Mouse (Mus musculus) kidney, embryonic 15.5 days (tissue): ENCODE measurements around the gene Ect2. TPM values are rescaled to one million over a fixed set of nuclear protein-coding genes. Genes with fewer than 3 reads are reported as not detected.

ENCODE experiments used
- ATAC-seq: fragments of 200-750 bp; cut with Nextera tagmentation; replicated peaks from 2 replicates; pipeline ENCODE4 v1.8.0; 2017; ENCODE audit warnings: moderate TSS enrichment; ENCODE audit not compliant: low FRiP score
- H3K27ac ChIP-seq: fragments of 300-500 bp; sonication (generic); 2 replicates; pipeline ENCODE4 v1.5.1; 2015; ENCODE audit warnings: mild to moderate bottlenecking, inconsistent platforms
- H3K27me3 ChIP-seq: fragments of 300-500 bp; sonication (generic); 2 replicates; pipeline ENCODE4 v1.6.1; 2015; ENCODE audit warnings: inconsistent platforms
- H3K36me3 ChIP-seq: fragments of 300-500 bp; sonication (generic); 2 replicates; pipeline ENCODE4 v1.6.1; 2015; ENCODE audit warnings: inconsistent platforms
- H3K4me1 ChIP-seq: fragments of 300-500 bp; sonication (generic); 2 replicates; pipeline ENCODE4 v1.6.1; 2015; ENCODE audit warnings: inconsistent platforms
- H3K4me2 ChIP-seq: fragments of 300-500 bp; sonication (generic); 2 replicates; pipeline ENCODE4 v1.6.1; 2015; ENCODE audit warnings: moderate library complexity, mild to moderate bottlenecking, inconsistent platforms
- H3K4me3 ChIP-seq: fragments of 300-500 bp; sonication (generic); replicated peaks from 2 replicates; pipeline ENCODE4 v1.5.1; 2015; ENCODE audit warnings: mild to moderate bottlenecking, inconsistent platforms
- H3K9ac ChIP-seq: fragments of 300-500 bp; sonication (generic); 2 replicates; pipeline ENCODE4 v1.6.1; 2015; ENCODE audit warnings: mild to moderate bottlenecking, inconsistent platforms
- H3K9me3 ChIP-seq: fragments of 300-500 bp; sonication (generic); replicated peaks from 2 replicates; pipeline ENCODE4 v1.6.1; 2016; ENCODE audit warnings: inconsistent platforms
- WGBS: fragments of 180-500 bp; shearing (Covaris S2); methylation state at CpG from one replicate; pipeline ENCODE4 v1.1.7; 2015; ENCODE audit warnings: mixed read lengths; 5-methylcytosine and 5-hydroxymethylcytosine counted together
- polyA plus RNA-seq: library from polyadenylated mRNA; unstranded; fragments of >200 nt; fragmentation: Nextera tagmentation; extraction: Ambion mirVana; gene quantifications from 2 replicates; pipeline ENCODE4 v1.2.1, GENCODE M21; 2015

Ect2 gene
- polyA plus RNA-seq = 60.9 and 66.7 TPM in 2 replicates

DNA sequence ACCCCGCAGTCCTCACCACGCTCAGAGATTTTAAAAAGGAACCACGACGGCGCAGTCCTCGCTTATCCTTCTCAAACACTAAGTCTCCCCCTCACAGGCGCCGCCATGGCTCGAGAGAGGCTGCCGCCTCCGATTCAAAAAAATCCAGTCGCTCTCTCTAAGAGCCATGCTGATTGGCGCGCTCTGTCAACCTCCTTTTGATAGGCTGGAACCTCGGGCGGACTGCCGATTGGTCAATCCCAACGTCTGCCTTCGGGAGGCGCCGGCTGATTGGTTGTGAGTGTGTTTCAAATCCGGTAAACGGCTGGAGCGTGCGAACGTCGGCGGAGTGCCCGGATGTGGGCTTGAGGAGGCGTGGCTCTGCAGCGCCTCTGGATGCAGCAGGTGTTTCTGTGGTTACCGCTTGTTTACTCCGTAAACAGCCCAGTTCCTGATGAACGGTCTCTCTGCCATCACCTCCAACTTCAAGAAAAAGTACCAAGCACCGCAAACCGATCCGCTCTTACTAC, at the start of gene Ect2:
Ect2 (minus strand) TSS at position 178 of the 509 bp plus-strand sequence.
- Histone ChIP-seq H3K9ac (peak within 1 kb of the TSS; percentile 78), H3K27me3 (no peaks in the 10 kb centered on the region), H3K9me3 (no peaks in the 10 kb centered on the region), H3K4me3 (peak within 1 kb of the TSS; percentile 91), H3K36me3 (peaks cover 18% of the 10 kb centered on the region), H3K4me1 (peaks cover 27% of the 10 kb centered on the region), H3K27ac (peak within 1 kb of the TSS; percentile 86), H3K4me2 (peak within 1 kb of the TSS; percentile 68)
- ATAC-seq = peak; percentile 99
- WGBS = under 1% methylated on average over 37 of the region's 37 CpGs

- ATAC-seq = no peak
- Histone ChIP-seq H3K4me2 (no peak overlapping the region), H3K4me1 (peaks cover 21% of the 10 kb centered on the region), H3K4me3 (no peak overlapping the region), H3K36me3 (no peaks in the 10 kb centered on the region), H3K9ac (no peak overlapping the region), H3K27me3 (no peaks in the 10 kb centered on the region), H3K27ac (no peak overlapping the region), H3K9me3 (no peaks in the 10 kb centered on the region)
- WGBS = 81% methylated on average over 5 of the region's 5 CpGs
Observed at GRCm38 (mm10) chr3:27201728-27202411, 48.2 kb upstream of the Ect2 start.

DNA sequence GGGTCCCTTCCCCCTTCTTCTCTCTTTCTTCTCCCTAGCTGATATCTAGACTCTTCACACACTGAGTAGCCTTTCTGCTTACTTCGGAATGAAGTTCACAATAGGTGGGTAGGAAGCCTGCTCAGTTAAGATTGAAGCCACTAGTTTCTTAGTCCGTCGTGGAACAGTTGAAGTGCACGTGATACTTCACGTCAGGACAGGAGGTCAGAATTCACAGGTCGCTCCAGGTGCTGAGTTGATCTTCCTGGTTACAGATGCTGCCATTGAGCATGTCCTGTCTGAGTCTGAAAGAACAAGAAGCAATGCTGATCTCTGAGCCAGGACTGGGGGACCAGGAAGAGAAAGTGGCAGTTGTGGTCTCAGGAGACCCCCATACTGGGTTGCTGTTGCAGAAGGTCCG, 45.4 kb upstream of the Ect2 start:
- H3K4me2 ChIP-seq = no peak overlapping the region
- no peaks in the 10 kb centered on the region for H3K27me3 ChIP-seq
- no peaks in the 10 kb centered on the region for H3K9me3 ChIP-seq
- no peak for ATAC-seq
- no peaks in the 10 kb centered on the region for H3K36me3 ChIP-seq
- H3K27ac ChIP-seq = no peak overlapping the region
- no peak overlapping the region for H3K4me3 ChIP-seq
- no peak overlapping the region for H3K9ac ChIP-seq
- WGBS = 86% methylated on average over 7 of the region's 7 CpGs
- peaks cover 4% of the 10 kb centered on the region; the same call in 1 of the 2 replicates for H3K4me1 ChIP-seq

GRCm38 (mm10) chr3:27197816-27198215, 44.1 kb upstream of the Ect2 start:
- peaks cover 11% of the 10 kb centered on the region for H3K4me1 ChIP-seq
- H3K36me3 ChIP-seq = no peaks in the 10 kb centered on the region
- no peak overlapping the region for H3K4me3 ChIP-seq
- H3K9me3 ChIP-seq = no peaks in the 10 kb centered on the region
- H3K27ac ChIP-seq = no peak overlapping the region
- no peak overlapping the region for H3K4me2 ChIP-seq
- no peaks in the 10 kb centered on the region for H3K27me3 ChIP-seq
- 71% methylated on average over 5 of the region's 5 CpGs for WGBS
- ATAC-seq = no peak
- no peak overlapping the region for H3K9ac ChIP-seq

DNA sequence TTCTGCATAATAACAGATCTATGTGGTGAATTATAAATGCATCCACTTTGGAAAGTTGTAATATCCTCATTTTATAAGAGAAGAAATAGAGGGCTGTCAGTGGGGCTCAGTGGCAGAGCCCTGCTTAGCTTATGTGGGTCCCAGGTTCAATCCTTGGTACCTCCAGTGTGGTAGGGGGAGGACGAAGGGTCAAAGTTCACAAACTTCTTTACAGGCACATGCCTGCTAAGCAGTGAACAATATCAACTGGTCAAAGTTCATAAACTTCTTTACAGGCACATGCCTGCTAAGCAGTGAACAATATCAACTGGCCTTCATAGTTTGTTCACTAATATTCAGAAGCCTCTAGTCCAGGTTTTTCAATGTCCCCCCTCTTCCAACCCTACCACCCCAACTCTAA, 42.9 kb upstream of the Ect2 start:
- no peak overlapping the region for H3K4me2 ChIP-seq
- no peaks in the 10 kb centered on the region for H3K36me3 ChIP-seq
- no peak overlapping the region for H3K4me3 ChIP-seq
- peaks cover 11% of the 10 kb centered on the region for H3K4me1 ChIP-seq
- WGBS = 91% methylated on average over 1 of the region's 1 CpGs
- H3K27me3 ChIP-seq = no peaks in the 10 kb centered on the region
- H3K27ac ChIP-seq = peak overlapping the region; percentile 60
- peak; percentile 75; the same call in 1 of the 2 replicates for ATAC-seq
- H3K9ac ChIP-seq = no peak overlapping the region
- no peaks in the 10 kb centered on the region for H3K9me3 ChIP-seq

DNA sequence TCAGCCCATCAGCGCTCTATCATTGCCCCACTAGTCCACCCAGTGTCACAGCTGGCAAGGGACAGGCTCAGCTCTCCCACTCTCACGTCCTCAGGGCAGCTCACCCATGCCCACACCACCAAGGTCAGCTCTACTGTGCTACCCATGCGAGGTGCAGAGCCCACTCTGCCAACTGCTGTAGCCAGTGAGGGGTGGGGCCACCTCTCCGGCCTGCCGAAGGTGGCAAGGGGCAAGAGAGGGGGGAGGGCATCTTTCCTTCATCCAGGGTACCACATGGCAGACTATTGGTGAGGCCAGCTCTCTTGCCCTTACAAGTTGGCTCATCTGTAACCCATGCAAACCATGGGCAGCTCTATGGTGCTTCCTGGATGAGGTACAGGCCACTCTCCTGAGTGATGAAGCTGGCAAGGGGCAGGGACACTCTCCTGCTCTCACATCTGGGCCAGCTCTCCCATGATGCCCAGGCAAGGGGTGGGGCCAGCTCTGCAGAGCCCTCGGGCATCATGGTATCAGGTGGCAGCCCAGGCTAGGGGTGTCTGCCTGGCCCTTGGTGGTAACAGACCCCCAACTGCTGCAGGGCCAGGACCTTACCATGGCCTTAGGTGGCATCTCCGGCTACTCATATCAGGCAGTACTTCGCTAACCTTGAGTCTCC, 42.0 kb upstream of the Ect2 start:
- WGBS = 88% methylated on average over 8 of the region's 8 CpGs
- H3K4me1 ChIP-seq = peaks cover 11% of the 10 kb centered on the region
- no peak overlapping the region for H3K4me3 ChIP-seq
- H3K9me3 ChIP-seq = no peaks in the 10 kb centered on the region
- H3K27me3 ChIP-seq = no peaks in the 10 kb centered on the region
- ATAC-seq = no peak; the same call in 1 of the 2 replicates
- no peak overlapping the region for H3K4me2 ChIP-seq
- H3K36me3 ChIP-seq = no peaks in the 10 kb centered on the region
- H3K27ac ChIP-seq = peak overlapping the region; percentile 28; the same call in 1 of the 2 replicates
- H3K9ac ChIP-seq = no peak overlapping the region

DNA sequence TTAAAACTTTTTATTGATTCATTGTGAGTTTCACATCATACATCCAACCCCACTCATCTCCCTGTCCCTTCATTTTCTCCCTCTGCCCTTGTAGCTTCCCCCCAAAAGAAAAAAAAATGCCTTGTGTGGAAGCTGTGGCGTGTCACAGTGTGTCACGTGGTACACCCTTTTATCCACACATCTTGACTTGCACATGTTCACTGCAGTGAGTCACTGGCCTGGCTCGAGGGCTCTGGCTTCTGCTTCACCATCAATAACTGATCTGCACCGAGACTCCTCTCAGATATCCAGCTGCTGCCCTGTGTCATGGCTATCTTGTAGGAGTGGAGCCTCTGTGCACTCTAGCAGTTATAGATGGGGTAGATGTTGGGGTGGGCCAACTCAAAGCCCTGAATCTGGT, 41.5 kb upstream of the Ect2 start:
- Histone ChIP-seq H3K27ac (no peak overlapping the region), H3K9me3 (no peaks in the 10 kb centered on the region), H3K4me1 (peaks cover 11% of the 10 kb centered on the region), H3K4me2 (no peak overlapping the region), H3K36me3 (no peaks in the 10 kb centered on the region), H3K27me3 (no peaks in the 10 kb centered on the region), H3K4me3 (no peak overlapping the region), H3K9ac (no peak overlapping the region)
- no peak for ATAC-seq
- WGBS = 73% methylated on average over 4 of the region's 4 CpGs

DNA sequence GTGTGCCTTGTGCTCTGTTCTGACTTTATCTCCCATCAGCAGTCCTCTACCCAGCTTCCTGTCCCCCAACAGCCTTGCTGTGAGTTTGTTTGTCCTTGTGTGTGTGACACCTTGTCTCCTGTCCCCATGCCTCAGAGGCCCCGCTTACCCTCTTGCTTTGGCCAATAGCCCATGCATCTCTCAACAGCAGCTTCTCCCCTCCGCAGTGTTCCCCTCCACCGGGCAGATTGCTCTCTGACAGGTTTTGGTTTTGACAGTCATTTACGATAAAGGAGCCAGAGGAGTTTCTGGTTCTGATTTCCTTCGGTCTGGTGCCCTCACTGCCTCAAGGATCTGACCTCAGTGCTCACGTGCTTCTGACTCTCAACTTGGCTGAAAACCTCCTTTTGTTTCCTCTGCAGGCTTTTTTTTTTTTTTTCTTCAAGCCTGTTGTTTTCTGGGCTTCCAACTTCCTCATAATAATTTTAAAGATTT, 40.2 kb upstream of the Ect2 start:
- Histone ChIP-seq H3K27ac (peak overlapping the region; percentile 77), H3K4me1 (peaks cover 11% of the 10 kb centered on the region), H3K9me3 (no peaks in the 10 kb centered on the region), H3K9ac (no peak overlapping the region), H3K4me3 (no peak overlapping the region), H3K27me3 (no peaks in the 10 kb centered on the region), H3K4me2 (no peak overlapping the region), H3K36me3 (no peaks in the 10 kb centered on the region)
- no peak for ATAC-seq
- WGBS = 21% methylated on average over 6 of the region's 6 CpGs

DNA sequence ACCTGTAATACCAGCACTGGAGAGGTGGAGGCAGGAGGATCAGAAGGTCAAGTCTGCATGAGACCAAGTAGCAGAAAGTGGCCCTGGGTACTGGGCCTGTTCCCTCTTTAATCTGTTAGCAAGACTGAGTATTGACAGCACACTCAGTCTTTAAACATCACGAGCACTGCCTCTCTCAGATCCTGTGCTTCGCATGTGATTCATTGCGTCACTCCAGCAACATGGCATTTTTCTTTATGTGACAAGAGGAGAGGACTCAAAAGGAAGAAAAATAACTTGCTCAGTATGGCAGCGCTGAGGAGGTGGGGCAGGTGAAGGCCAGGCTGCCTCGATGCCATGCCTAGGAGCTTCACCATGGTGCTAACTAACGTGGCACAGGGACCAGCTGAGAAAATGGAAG, 38.2 kb upstream of the Ect2 start:
- no peak for ATAC-seq
- no peak overlapping the region for H3K4me3 ChIP-seq
- H3K9ac ChIP-seq = no peak overlapping the region
- H3K4me2 ChIP-seq = no peak overlapping the region
- peaks cover 14% of the 10 kb centered on the region for H3K4me1 ChIP-seq
- no peaks in the 10 kb centered on the region for H3K36me3 ChIP-seq
- H3K27ac ChIP-seq = no peak overlapping the region
- H3K27me3 ChIP-seq = no peaks in the 10 kb centered on the region
- WGBS = 92% methylated on average over 6 of the region's 6 CpGs
- H3K9me3 ChIP-seq = no peaks in the 10 kb centered on the region

DNA sequence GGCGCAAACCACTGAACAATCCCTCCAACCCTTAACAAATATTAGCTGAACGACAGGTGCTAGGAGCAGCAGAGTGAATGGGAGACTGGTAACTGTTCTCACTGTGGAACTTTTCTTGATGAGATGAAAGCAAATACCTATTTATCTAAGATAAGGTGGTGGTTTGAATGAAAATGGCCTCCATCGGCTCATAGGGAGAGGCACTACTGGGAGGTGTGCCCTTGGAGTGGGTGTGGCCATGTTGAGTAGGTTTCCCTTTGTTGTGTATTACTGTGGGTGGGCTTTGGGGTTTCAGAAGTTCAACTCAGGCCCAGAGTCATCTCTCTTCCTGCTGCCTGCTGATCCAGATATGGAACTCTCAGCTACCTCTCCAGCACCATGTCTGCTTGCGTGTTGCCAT, 37.2 kb upstream of the Ect2 start:
- peaks cover 14% of the 10 kb centered on the region for H3K4me1 ChIP-seq
- ATAC-seq = no peak
- H3K27me3 ChIP-seq = no peaks in the 10 kb centered on the region
- H3K36me3 ChIP-seq = no peaks in the 10 kb centered on the region
- no peak overlapping the region for H3K4me2 ChIP-seq
- 92% methylated on average over 4 of the region's 4 CpGs for WGBS
- no peak overlapping the region for H3K27ac ChIP-seq
- no peak overlapping the region for H3K4me3 ChIP-seq
- no peaks in the 10 kb centered on the region for H3K9me3 ChIP-seq
- H3K9ac ChIP-seq = no peak overlapping the region

DNA sequence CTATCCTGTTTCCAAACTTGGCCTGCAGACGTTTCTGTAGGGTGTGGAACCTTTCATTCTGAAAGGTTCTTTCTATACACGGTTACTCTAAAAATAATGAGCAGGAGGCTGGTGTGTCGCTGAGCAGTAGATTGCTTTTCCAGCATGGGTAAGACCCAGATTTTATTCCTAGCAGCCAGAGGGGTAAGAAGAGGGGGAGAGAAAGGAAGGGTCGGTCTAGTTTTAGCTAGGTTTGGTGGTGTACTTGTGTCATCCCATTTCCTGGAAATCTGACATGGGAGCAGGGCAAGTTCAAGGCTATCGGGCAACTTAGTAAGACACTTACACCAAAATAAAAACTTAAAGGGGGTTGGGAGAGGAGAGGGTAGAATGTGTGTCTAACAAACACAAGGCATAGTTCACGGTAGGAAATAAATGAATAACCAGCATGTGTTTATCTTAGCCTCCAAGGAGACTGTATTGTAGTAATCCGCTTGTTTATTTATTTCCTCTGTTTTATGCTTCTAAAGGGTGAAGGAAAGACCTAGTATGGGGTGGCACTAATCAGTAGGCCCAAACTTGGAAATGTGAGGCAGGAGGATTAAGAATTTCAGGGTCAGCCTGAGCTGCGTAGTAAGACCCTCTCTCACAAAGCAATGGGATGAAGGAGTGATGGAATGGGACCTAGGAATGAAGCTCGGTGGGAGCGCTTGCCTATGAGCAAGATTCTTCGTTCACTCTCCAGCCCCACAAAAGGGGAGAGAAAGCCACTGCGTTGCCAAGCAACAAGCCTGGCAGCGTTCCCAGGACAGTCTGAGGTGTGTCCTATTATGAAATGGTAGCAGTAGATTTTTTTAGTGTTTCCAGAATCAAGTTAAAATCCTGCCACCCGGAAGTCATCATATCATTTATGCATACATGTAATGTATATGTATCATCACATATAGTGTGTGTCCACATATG, 35.9 kb upstream of the Ect2 start:
- Histone ChIP-seq H3K36me3 (no peaks in the 10 kb centered on the region), H3K27ac (peak overlapping the region; percentile 28), H3K4me2 (no peak overlapping the region), H3K27me3 (no peaks in the 10 kb centered on the region), H3K9ac (no peak overlapping the region), H3K4me3 (no peak overlapping the region), H3K4me1 (peaks cover 14% of the 10 kb centered on the region), H3K9me3 (no peaks in the 10 kb centered on the region)
- ATAC-seq = no peak
- WGBS = 65% methylated on average over 14 of the region's 14 CpGs
